Mouse (Mus musculus): Measurements from ENCODE around the gene Sh3rf3. TPM values are rescaled to one million over a fixed set of nuclear protein-coding genes. Genes with fewer than 3 reads are reported as not detected.

Gene Sh3rf3
- polyA plus RNA-seq, 1 experiment from 2014 or later, result 4.7 TPM

GRCm38 (mm10) chr10:58885816-58886215, 72.7 kb downstream of the Sh3rf3 start:
- Histone ChIP-seq H3K36me3 (ENCODE audit: control insufficient read depth, insufficient read depth, low read length) (no peaks in the 10 kb centered on the region), H3K4me1 (ENCODE audit: control insufficient read depth, insufficient read depth, low read length) (no peaks in the 10 kb centered on the region), H3K27ac (ENCODE audit: low read depth, low read length) (no peak overlapping the region), H3K4me3 (ENCODE audit: low read depth, low read length) (no peak overlapping the region), H3K9ac (replicated peaks; ENCODE audit: low read depth, low read length) (no peak overlapping the region), H3K27me3 (ENCODE audit: control insufficient read depth, insufficient read depth, low read length) (no peaks in the 10 kb centered on the region), H3K4me2 (ENCODE audit: low read depth, low read length) (no peak overlapping the region), H3K9me3 (ENCODE audit: control insufficient read depth, low read length) (no peaks in the 10 kb centered on the region)
- WGBS, result 79% methylated on average over 2 of the region's 2 CpGs
- no peak for ATAC-seq (ENCODE audit: low read depth)

- H3K4me2 ChIP-seq (ENCODE audit: low read depth, low read length), result no peak overlapping the region
Observed at GRCm38 (mm10) chr10:58890671-58891439, 77.7 kb downstream of the Sh3rf3 start.

GRCm38 (mm10) chr10:58895431-58895830, 82.3 kb downstream of the Sh3rf3 start:
- Histone ChIP-seq H3K4me3 (ENCODE audit: low read depth, low read length) (no peak overlapping the region), H3K9me3 (ENCODE audit: control insufficient read depth, low read length) (no peaks in the 10 kb centered on the region), H3K4me2 (ENCODE audit: low read depth, low read length) (no peak overlapping the region), H3K27ac (ENCODE audit: low read depth, low read length) (no peak overlapping the region), H3K36me3 (ENCODE audit: control insufficient read depth, insufficient read depth, low read length) (no peaks in the 10 kb centered on the region), H3K4me1 (ENCODE audit: control insufficient read depth, insufficient read depth, low read length) (no peaks in the 10 kb centered on the region), H3K27me3 (ENCODE audit: control insufficient read depth, insufficient read depth, low read length) (no peaks in the 10 kb centered on the region), H3K9ac (replicated peaks; ENCODE audit: low read depth, low read length) (no peak overlapping the region)
- WGBS, result 89% methylated on average over 5 of the region's 5 CpGs
- no peak for ATAC-seq (ENCODE audit: low read depth)

More at GRCm38 (mm10) chr10:58890671-58891439, 77.7 kb downstream of the Sh3rf3 start:
- H3K4me3 ChIP-seq (ENCODE audit: low read depth, low read length), result no peak overlapping the region
- H3K9ac ChIP-seq (replicated peaks; ENCODE audit: low read depth, low read length), result no peak overlapping the region
- no peaks in the 10 kb centered on the region for H3K36me3 ChIP-seq (ENCODE audit: control insufficient read depth, insufficient read depth, low read length)
- no peak for ATAC-seq (ENCODE audit: low read depth)
- no peaks in the 10 kb centered on the region for H3K4me1 ChIP-seq (ENCODE audit: control insufficient read depth, insufficient read depth, low read length)
- no peak overlapping the region for H3K27ac ChIP-seq (ENCODE audit: low read depth, low read length)
- WGBS, result 55% methylated on average over 16 of the region's 16 CpGs
- H3K27me3 ChIP-seq (ENCODE audit: control insufficient read depth, insufficient read depth, low read length), result no peaks in the 10 kb centered on the region
- H3K9me3 ChIP-seq (ENCODE audit: control insufficient read depth, low read length), result no peaks in the 10 kb centered on the region

- Histone ChIP-seq H3K9me3 (ENCODE audit: control insufficient read depth, low read length) (no peaks in the 10 kb centered on the region), H3K9ac (replicated peaks; ENCODE audit: low read depth, low read length) (no peak overlapping the region), H3K27ac (ENCODE audit: low read depth, low read length) (no peak overlapping the region), H3K27me3 (ENCODE audit: control insufficient read depth, insufficient read depth, low read length) (no peaks in the 10 kb centered on the region), H3K4me2 (ENCODE audit: low read depth, low read length) (no peak overlapping the region), H3K4me3 (ENCODE audit: low read depth, low read length) (no peak overlapping the region), H3K36me3 (ENCODE audit: control insufficient read depth, insufficient read depth, low read length) (no peaks in the 10 kb centered on the region), H3K4me1 (ENCODE audit: control insufficient read depth, insufficient read depth, low read length) (no peaks in the 10 kb centered on the region)
- WGBS, result 75% methylated on average over 3 of the region's 3 CpGs
- ATAC-seq (ENCODE audit: low read depth), result no peak
Observed at GRCm38 (mm10) chr10:58897009-58897543, 83.9 kb downstream of the Sh3rf3 start.

- H3K27ac ChIP-seq (ENCODE audit: low read depth, low read length), result no peak overlapping the region
- no peak for ATAC-seq (ENCODE audit: low read depth)
- H3K4me1 ChIP-seq (ENCODE audit: control insufficient read depth, insufficient read depth, low read length), result no peaks in the 10 kb centered on the region
- no peaks in the 10 kb centered on the region for H3K36me3 ChIP-seq (ENCODE audit: control insufficient read depth, insufficient read depth, low read length)
- H3K9ac ChIP-seq (replicated peaks; ENCODE audit: low read depth, low read length), result no peak overlapping the region
- no peaks in the 10 kb centered on the region for H3K9me3 ChIP-seq (ENCODE audit: control insufficient read depth, low read length)
- WGBS, result 38% methylated on average over 6 of the region's 6 CpGs
- no peak overlapping the region for H3K4me2 ChIP-seq (ENCODE audit: low read depth, low read length)
- no peaks in the 10 kb centered on the region for H3K27me3 ChIP-seq (ENCODE audit: control insufficient read depth, insufficient read depth, low read length)
- no peak overlapping the region for H3K4me3 ChIP-seq (ENCODE audit: low read depth, low read length)
Observed at GRCm38 (mm10) chr10:58905253-58905652, 92.1 kb downstream of the Sh3rf3 start.

- Histone ChIP-seq H3K4me3 (ENCODE audit: low read depth, low read length) (no peak overlapping the region), H3K4me1 (ENCODE audit: control insufficient read depth, insufficient read depth, low read length) (no peaks in the 10 kb centered on the region), H3K36me3 (ENCODE audit: control insufficient read depth, insufficient read depth, low read length) (no peaks in the 10 kb centered on the region), H3K9ac (replicated peaks; ENCODE audit: low read depth, low read length) (no peak overlapping the region), H3K4me2 (ENCODE audit: low read depth, low read length) (no peak overlapping the region), H3K27ac (ENCODE audit: low read depth, low read length) (no peak overlapping the region), H3K9me3 (ENCODE audit: control insufficient read depth, low read length) (no peaks in the 10 kb centered on the region), H3K27me3 (ENCODE audit: control insufficient read depth, insufficient read depth, low read length) (no peaks in the 10 kb centered on the region)
- WGBS, result 53% methylated on average over 5 of the region's 5 CpGs
- ATAC-seq (ENCODE audit: low read depth), result no peak
Observed at GRCm38 (mm10) chr10:58907001-58907443, 93.9 kb downstream of the Sh3rf3 start.

GRCm38 (mm10) chr10:58908451-58908850, 95.3 kb downstream of the Sh3rf3 start:
- no peak overlapping the region for H3K4me3 ChIP-seq (ENCODE audit: low read depth, low read length)
- H3K4me2 ChIP-seq (ENCODE audit: low read depth, low read length), result no peak overlapping the region
- H3K9me3 ChIP-seq (ENCODE audit: control insufficient read depth, low read length), result no peaks in the 10 kb centered on the region
- H3K9ac ChIP-seq (replicated peaks; ENCODE audit: low read depth, low read length), result no peak overlapping the region
- no peak for ATAC-seq (ENCODE audit: low read depth)
- H3K27ac ChIP-seq (ENCODE audit: low read depth, low read length), result no peak overlapping the region
- H3K4me1 ChIP-seq (ENCODE audit: control insufficient read depth, insufficient read depth, low read length), result no peaks in the 10 kb centered on the region
- no peaks in the 10 kb centered on the region for H3K27me3 ChIP-seq (ENCODE audit: control insufficient read depth, insufficient read depth, low read length)
- WGBS, result 76% methylated on average over 8 of the region's 8 CpGs
- H3K36me3 ChIP-seq (ENCODE audit: control insufficient read depth, insufficient read depth, low read length), result no peaks in the 10 kb centered on the region

GRCm38 (mm10) chr10:58915301-58916245, 102.4 kb downstream of the Sh3rf3 start:
- Histone ChIP-seq H3K4me1 (ENCODE audit: control insufficient read depth, insufficient read depth, low read length) (no peaks in the 10 kb centered on the region), H3K4me3 (ENCODE audit: low read depth, low read length) (no peak overlapping the region), H3K9ac (replicated peaks; ENCODE audit: low read depth, low read length) (no peak overlapping the region), H3K27ac (ENCODE audit: low read depth, low read length) (no peak overlapping the region), H3K9me3 (ENCODE audit: control insufficient read depth, low read length) (no peaks in the 10 kb centered on the region), H3K27me3 (ENCODE audit: control insufficient read depth, insufficient read depth, low read length) (no peaks in the 10 kb centered on the region), H3K4me2 (ENCODE audit: low read depth, low read length) (no peak overlapping the region), H3K36me3 (ENCODE audit: control insufficient read depth, insufficient read depth, low read length) (no peaks in the 10 kb centered on the region)
- WGBS, result 89% methylated on average over 8 of the region's 8 CpGs
- no peak for ATAC-seq (ENCODE audit: low read depth)

Data from neural tube, embryonic 14.5 days (tissue).